Mouse (Mus musculus) CH12.LX (cell line): ENCODE data around the gene Cc2d1a.

Source experiments
- MXI1 ChIP-seq: IDR thresholded peaks from 2 replicates; pipeline ENCODE4 v1.6.1; 2011; ENCODE audit warnings: mild to moderate bottlenecking, low read depth, low read length, improper control_type of control experiment
- POLR2A ChIP-seq: IDR thresholded peaks from 2 replicates; pipeline ENCODE4 v1.6.1; 2011; ENCODE audit warnings: low read depth, mild to moderate bottlenecking, improper control_type of control experiment, low read length

- TF ChIP-seq POLR2A = no peak
- no peak for TF ChIP-seq MXI1
Observed at GRCm38 (mm10) chr8:84177405-84177804, 29.7 kb upstream of the Cc2d1a start.
